Mouse (Mus musculus) liver, postnatal 0 days (tissue): ENCODE measurements around the gene Bri3.

Source experiments
- CTCF ChIP-seq: sonication (generic); IDR thresholded peaks from 2 replicates; pipeline ENCODE4 v1.5.1; 2016; ENCODE audit warnings: antibody characterized with exemption, low read depth
- EP300 ChIP-seq: IDR thresholded peaks from 2 replicates; pipeline ENCODE4 v1.6.1; 2016; ENCODE audit warnings: antibody characterized with exemption, low read depth, mild to moderate bottlenecking

GRCm38 (mm10) chr5:144214453-144214852 is 29.8 kb upstream of the Bri3 start:
- TF ChIP-seq EP300 (no peak), CTCF (peak; percentile 90)
